Mouse (Mus musculus) ES-E14 (cell line): ENCODE results near the gene Tpcn2.

Experiments
- CHD2 ChIP-seq: IDR thresholded peaks from 2 replicates; pipeline ENCODE4 v1.6.1; 2014; ENCODE audit warnings: mild to moderate bottlenecking, low read depth, low read length, inconsistent platforms
- HCFC1 ChIP-seq: IDR thresholded peaks from 2 replicates; pipeline ENCODE4 v1.6.1; 2012; ENCODE audit warnings: low read length, inconsistent platforms, borderline replicate concordance; ENCODE audit not compliant: insufficient read depth
- MAFK ChIP-seq: IDR thresholded peaks from 2 replicates; pipeline ENCODE4 v1.6.1; 2014; ENCODE audit warnings: mild to moderate bottlenecking, low read depth, low read length, inconsistent platforms; ENCODE audit not compliant: insufficient read depth
- ZC3H11A ChIP-seq: IDR thresholded peaks from 2 replicates; pipeline ENCODE4 v1.6.1; 2012; ENCODE audit warnings: low read depth, mild to moderate bottlenecking, inconsistent platforms, low read length, borderline replicate concordance
- ZNF384 ChIP-seq: IDR thresholded peaks from 2 replicates; pipeline ENCODE4 v1.6.1; 2012; ENCODE audit warnings: low read depth, low read length, inconsistent platforms

GRCm38 (mm10) chr7:145248911-145249310, 34.9 kb downstream of the Tpcn2 start:
- TF ChIP-seq HCFC1 = no peak
- TF ChIP-seq ZNF384 = no peak
- no peak for TF ChIP-seq ZC3H11A
- no peak for TF ChIP-seq CHD2
- TF ChIP-seq MAFK = no peak
